Mouse (Mus musculus) urinary bladder, postnatal 10 days (tissue): Measurements from ENCODE around the gene Srp14.

ENCODE experiments used
- DNase-seq: peaks from one replicate; pipeline ENCODE4 v3.0.0; 2022; ENCODE audit warnings: low spot score

The Srp14 gene

GRCm38 (mm10) chr2:118479550-118479909 is at the start of gene Srp14:
Gene Srp14 (minus strand): TSS chr2:118479711.
- peak; percentile 63 for DNase-seq

GRCm38 (mm10) chr2:118526545-118526944 is 47.0 kb upstream of the Srp14 start:
- DNase-seq: no peak

- DNase-seq: no peak
These were observed 45.3 kb upstream of the Srp14 start for GRCm38 (mm10) chr2:118524811-118525210.

GRCm38 (mm10) chr2:118523163-118523730 is 43.7 kb upstream of the Srp14 start:
- DNase-seq: no peak

- DNase-seq: no peak
These were observed 42.8 kb upstream of the Srp14 start for GRCm38 (mm10) chr2:118522265-118522664.

- no peak for DNase-seq
These were observed 40.8 kb upstream of the Srp14 start for GRCm38 (mm10) chr2:118520042-118520933.

GRCm38 (mm10) chr2:118512418-118513377 is 33.2 kb upstream of the Srp14 start:
- DNase-seq: no peak

GRCm38 (mm10) chr2:118511779-118512417 is 32.4 kb upstream of the Srp14 start:
- DNase-seq: no peak

- peak; percentile 61 for DNase-seq
These were observed 31.2 kb upstream of the Srp14 start for GRCm38 (mm10) chr2:118510447-118511310.

GRCm38 (mm10) chr2:118509688-118510446 is 30.4 kb upstream of the Srp14 start:
- DNase-seq: no peak

- no peak for DNase-seq
These were observed 27.6 kb upstream of the Srp14 start for GRCm38 (mm10) chr2:118507126-118507525.

- no peak for DNase-seq
These were observed 20.7 kb upstream of the Srp14 start for GRCm38 (mm10) chr2:118500191-118500590.

GRCm38 (mm10) chr2:118499135-118499961 is 19.8 kb upstream of the Srp14 start:
- no peak for DNase-seq

GRCm38 (mm10) chr2:118498476-118498875 is 19.0 kb upstream of the Srp14 start:
- no peak for DNase-seq

- no peak for DNase-seq
These were observed 18.4 kb upstream of the Srp14 start for GRCm38 (mm10) chr2:118497890-118498289.

- DNase-seq: no peak
These were observed 15.5 kb upstream of the Srp14 start for GRCm38 (mm10) chr2:118495024-118495423.

- no peak for DNase-seq
These were observed 12.4 kb upstream of the Srp14 start for GRCm38 (mm10) chr2:118491741-118492395.

- no peak for DNase-seq
These were observed 11.8 kb upstream of the Srp14 start for GRCm38 (mm10) chr2:118491281-118491731.
